Mouse (Mus musculus) hindbrain, embryonic 13.5 days (tissue): ENCODE data around the gene A930009A15Rik. TPM values are rescaled to one million over a fixed set of nuclear protein-coding genes. Genes with fewer than 3 reads are reported as not detected.

ENCODE experiments used
- ATAC-seq: fragments of 200-750 bp; cut with Nextera tagmentation; 2 replicates; pipeline ENCODE4 v1.8.0; 2017; ENCODE audit warnings: moderate TSS enrichment; ENCODE audit not compliant: low FRiP score
- H3K27ac ChIP-seq: fragments of 300-500 bp; sonication (generic); 2 replicates; pipeline ENCODE4 v1.5.1; 2015; ENCODE audit warnings: inconsistent platforms, mild to moderate bottlenecking, moderate library complexity
- H3K27me3 ChIP-seq: fragments of 300-500 bp; sonication (generic); 2 replicates; pipeline ENCODE4 v1.6.1; 2015; ENCODE audit warnings: mild to moderate bottlenecking, inconsistent platforms
- H3K36me3 ChIP-seq: fragments of 300-500 bp; sonication (generic); 2 replicates; pipeline ENCODE4 v1.6.1; 2015; ENCODE audit warnings: mild to moderate bottlenecking, inconsistent platforms
- H3K4me1 ChIP-seq: fragments of 300-500 bp; sonication (generic); replicated peaks from 2 replicates; pipeline ENCODE4 v1.6.1; 2015; ENCODE audit warnings: inconsistent platforms
- H3K4me2 ChIP-seq: fragments of 300-500 bp; sonication (generic); 2 replicates; pipeline ENCODE4 v1.6.1; 2015; ENCODE audit warnings: inconsistent platforms, mild to moderate bottlenecking, moderate library complexity
- H3K4me3 ChIP-seq: fragments of 300-500 bp; sonication (generic); 2 replicates; pipeline ENCODE4 v1.5.1; 2015; ENCODE audit warnings: mild to moderate bottlenecking, inconsistent platforms
- H3K9ac ChIP-seq: fragments of 300-500 bp; sonication (generic); 2 replicates; pipeline ENCODE4 v1.6.1; 2015; ENCODE audit warnings: mild to moderate bottlenecking, inconsistent platforms
- H3K9me3 ChIP-seq: fragments of 300-500 bp; sonication (generic); 2 replicates; pipeline ENCODE4 v1.6.1; 2016; ENCODE audit warnings: inconsistent platforms
- WGBS: fragments of 180-500 bp; shearing (Covaris S2); methylation state at CpG from one replicate; pipeline ENCODE4 v1.1.7; 2015; 5-methylcytosine and 5-hydroxymethylcytosine counted together
- polyA plus RNA-seq: library from polyadenylated mRNA; unstranded; fragments of >200 nt; fragmentation: Nextera tagmentation; extraction: Ambion mirVana; gene quantifications from 2 replicates; pipeline ENCODE4 v1.2.1, GENCODE M21; 2015

The A930009A15Rik gene
- polyA plus RNA-seq = 0.39 and 1.0 TPM in 2 replicates

DNA sequence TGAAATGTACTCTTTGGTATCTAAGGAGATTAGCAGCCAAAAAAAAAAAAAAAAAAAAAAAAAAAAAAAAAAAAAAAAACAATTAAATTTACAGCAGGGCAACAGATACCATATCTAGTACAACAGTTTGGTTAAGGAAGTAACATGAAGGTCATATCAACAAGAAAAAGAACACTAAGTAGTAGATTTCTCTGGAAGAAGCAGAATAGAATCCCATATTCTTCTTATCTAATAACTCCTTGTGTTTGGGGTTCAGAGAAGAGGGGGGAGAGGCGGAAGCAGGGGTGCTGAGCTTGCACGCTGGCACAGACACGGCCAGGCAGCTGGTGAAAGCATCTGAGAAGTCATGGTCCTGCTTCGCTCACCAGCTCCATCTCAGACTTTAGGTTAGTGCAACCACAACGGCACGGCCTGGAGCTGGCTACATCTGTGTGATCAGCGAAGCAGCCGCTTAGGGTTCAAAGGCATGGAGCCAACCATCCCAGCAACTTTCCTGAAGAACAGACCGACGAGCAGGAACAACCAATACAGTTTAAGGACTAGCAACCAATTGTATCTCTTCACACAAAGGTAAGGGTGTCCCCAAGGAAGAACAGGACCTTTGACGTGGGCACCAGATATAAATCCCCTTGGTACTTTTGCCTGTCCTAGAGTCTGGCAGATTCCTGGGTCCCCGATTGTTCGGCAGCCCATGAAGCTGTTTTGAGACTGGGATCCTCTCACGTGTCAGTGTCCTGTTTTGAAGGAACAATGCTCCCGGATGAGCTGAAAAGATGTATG is at the start of gene A930009A15Rik:
Gene A930009A15Rik, plus strand, starts transcription at position 275 of the 780 bp plus-strand sequence.
- H3K36me3 ChIP-seq = no peaks in the 10 kb centered on the region
- no peaks in the 10 kb centered on the region for H3K27me3 ChIP-seq
- 50% methylated on average over 15 of the region's 15 CpGs for WGBS
- H3K4me3 ChIP-seq = no peak within 1 kb of the TSS
- peaks cover 19% of the 10 kb centered on the region for H3K4me1 ChIP-seq
- H3K9ac ChIP-seq = no peak within 1 kb of the TSS
- H3K9me3 ChIP-seq = 0 out of 2 replicates have a peak, but pooled peaks cover 7% of the 10 kb centered on the region
- ATAC-seq = no peak; the same call in 1 of the 2 replicates
- peak within 1 kb of the TSS; percentile 71 for H3K27ac ChIP-seq
- H3K4me2 ChIP-seq = peak within 1 kb of the TSS; percentile 27

DNA sequence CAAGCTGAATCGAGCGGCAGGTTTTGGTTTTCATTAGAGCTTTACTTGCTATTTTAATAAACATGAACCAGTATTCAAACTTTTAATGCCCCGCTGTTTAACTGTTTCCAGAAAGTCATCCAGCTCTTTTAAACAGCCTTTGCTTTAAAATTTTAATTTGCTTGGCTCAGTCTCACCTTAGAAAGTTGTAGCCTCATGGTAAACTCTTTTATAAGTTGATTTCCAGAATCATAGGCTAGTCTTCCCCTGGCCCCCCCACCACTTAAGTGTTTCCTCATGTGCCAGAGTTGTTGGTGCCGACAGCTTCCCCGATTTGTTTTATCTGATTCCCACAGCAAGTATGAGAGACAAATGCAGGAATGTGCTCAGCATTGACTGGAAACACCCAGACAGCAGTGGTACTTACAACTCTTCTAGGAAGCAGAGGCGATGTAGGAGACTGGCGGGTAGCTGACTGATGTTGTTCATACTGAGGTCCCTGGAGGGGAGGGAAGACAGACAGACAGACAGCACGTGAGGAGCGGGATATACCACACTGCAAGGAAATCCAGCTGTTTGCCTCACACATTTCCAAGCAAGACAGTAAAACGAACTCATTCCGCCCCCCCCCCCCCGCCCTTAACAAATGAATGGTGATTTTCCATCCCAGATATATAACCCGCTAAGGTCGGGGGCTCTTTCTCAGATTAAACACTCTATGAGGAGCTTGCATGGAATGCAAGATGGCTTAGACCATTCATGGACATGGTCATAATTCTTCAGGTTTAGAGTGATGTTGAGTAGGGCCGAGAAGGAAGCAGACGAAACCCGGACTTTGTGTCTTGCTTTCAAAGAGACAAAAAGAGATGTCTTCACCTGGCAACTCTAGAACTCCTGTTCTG is 49.3 kb upstream of the A930009A15Rik start:
- ATAC-seq = no peak
- 37% methylated on average over 17 of the region's 17 CpGs for WGBS
- Histone ChIP-seq H3K4me2 (peak overlapping the region; percentile 17; the same call in 1 of the 2 replicates), H3K9ac (no peak overlapping the region), H3K27ac (no peak overlapping the region), H3K9me3 (no peaks in the 10 kb centered on the region), H3K4me3 (no peak overlapping the region), H3K27me3 (no peaks in the 10 kb centered on the region), H3K4me1 (peaks cover 8% of the 10 kb centered on the region; the same call in 1 of the 2 replicates), H3K36me3 (no peaks in the 10 kb centered on the region)

DNA sequence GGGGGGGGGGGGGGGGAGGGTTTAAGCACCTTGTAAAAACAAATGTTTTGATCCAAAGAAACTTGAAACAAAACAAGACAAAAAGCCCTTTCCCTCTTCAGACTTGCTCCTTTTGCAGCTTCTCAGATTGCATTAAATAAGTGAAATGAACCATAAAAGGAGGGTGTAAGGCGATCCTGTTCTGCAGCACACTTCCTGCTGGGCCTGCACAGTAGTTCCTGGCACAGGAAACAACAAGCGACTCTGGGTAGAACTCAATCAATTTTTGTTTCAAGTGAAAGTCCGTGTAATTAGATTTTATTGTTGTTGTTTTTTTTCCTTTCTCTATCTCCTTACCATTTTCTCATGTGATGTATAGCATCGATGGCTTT is 48.7 kb upstream of the A930009A15Rik start:
- WGBS = 5% methylated on average over 4 of the region's 4 CpGs
- peaks cover 8% of the 10 kb centered on the region; the same call in 1 of the 2 replicates for H3K4me1 ChIP-seq
- H3K36me3 ChIP-seq = no peaks in the 10 kb centered on the region
- no peaks in the 10 kb centered on the region for H3K9me3 ChIP-seq
- H3K9ac ChIP-seq = no peak overlapping the region
- H3K4me3 ChIP-seq = no peak overlapping the region
- H3K27ac ChIP-seq = no peak overlapping the region
- H3K4me2 ChIP-seq = peak overlapping the region; percentile 17; the same call in 1 of the 2 replicates
- ATAC-seq = no peak
- no peaks in the 10 kb centered on the region for H3K27me3 ChIP-seq

DNA sequence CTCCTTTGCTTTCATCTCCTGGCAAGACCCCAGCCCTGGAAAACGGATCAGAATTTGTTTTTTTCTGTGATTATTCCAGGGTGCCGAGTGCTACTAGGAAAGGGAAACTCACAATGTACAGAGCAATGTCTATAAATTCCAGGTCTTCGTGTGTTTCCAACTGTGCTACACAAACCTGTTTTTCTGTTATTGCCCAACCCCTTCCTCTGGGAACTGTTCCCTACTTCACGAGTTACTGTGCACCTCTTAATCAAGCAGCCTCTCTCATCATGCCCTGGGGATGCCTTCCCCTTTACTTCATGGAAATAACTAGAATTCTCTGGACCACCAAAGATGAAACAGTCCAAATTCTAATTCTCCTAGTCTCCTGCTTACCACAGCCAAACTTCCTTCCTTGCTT is 40.9 kb upstream of the A930009A15Rik start:
- no peak overlapping the region for H3K4me3 ChIP-seq
- WGBS = 76% methylated on average over 4 of the region's 4 CpGs
- no peak for ATAC-seq
- H3K36me3 ChIP-seq = no peaks in the 10 kb centered on the region
- H3K27ac ChIP-seq = no peak overlapping the region
- H3K9ac ChIP-seq = no peak overlapping the region
- no peaks in the 10 kb centered on the region for H3K4me1 ChIP-seq
- H3K9me3 ChIP-seq = no peaks in the 10 kb centered on the region
- H3K4me2 ChIP-seq = no peak overlapping the region
- H3K27me3 ChIP-seq = no peaks in the 10 kb centered on the region

DNA sequence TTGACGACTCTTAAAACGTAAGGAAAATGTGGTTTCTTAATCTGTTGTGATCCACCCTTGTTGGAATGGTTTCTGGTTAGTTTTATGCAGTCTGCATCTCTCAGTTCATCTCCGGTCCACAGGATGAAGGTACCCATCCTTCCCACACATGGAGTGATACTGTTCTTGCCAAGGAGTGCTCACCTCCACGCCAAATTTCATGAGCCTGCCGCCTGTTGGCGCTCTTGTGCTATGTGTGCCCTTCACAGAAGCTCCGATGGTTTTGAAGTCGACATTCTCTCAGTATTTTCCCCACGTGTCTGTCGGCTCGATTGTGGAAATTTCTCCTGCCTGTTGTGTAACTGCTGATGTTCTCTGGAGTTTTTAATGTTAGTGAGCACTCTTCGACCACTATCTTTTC is 40.0 kb upstream of the A930009A15Rik start:
- Histone ChIP-seq H3K27me3 (no peaks in the 10 kb centered on the region), H3K27ac (no peak overlapping the region), H3K9ac (no peak overlapping the region), H3K9me3 (peaks cover 5% of the 10 kb centered on the region; the same call in 1 of the 2 replicates), H3K4me3 (no peak overlapping the region), H3K4me1 (no peaks in the 10 kb centered on the region), H3K4me2 (no peak overlapping the region), H3K36me3 (no peaks in the 10 kb centered on the region)
- no peak for ATAC-seq
- WGBS = 90% methylated on average over 12 of the region's 12 CpGs

DNA sequence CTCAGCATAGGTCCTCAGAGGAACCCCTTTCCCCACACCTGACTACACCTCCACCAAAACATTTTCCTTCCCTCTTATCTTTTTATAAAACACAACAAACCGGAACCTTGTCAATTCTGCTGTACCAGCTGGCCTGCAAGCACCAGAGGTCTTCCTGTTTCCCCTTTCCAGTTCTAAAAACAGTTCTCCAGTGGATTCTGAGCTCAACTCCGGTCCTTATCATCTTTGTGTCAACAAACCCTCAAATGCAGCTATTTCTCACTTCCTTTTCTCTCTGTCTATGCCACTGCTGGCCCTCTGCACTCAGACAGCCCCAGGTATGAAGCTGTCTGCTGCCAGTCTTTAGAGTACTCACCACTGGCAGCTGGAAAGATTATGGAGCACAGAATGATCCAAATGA is 39.0 kb upstream of the A930009A15Rik start:
- Histone ChIP-seq H3K4me2 (no peak overlapping the region), H3K4me1 (no peaks in the 10 kb centered on the region), H3K27ac (no peak overlapping the region), H3K4me3 (no peak overlapping the region), H3K9me3 (peaks cover 5% of the 10 kb centered on the region; the same call in 1 of the 2 replicates), H3K36me3 (no peaks in the 10 kb centered on the region), H3K9ac (no peak overlapping the region), H3K27me3 (no peaks in the 10 kb centered on the region)
- no peak for ATAC-seq
- WGBS = 74% methylated on average over 2 of the region's 2 CpGs

DNA sequence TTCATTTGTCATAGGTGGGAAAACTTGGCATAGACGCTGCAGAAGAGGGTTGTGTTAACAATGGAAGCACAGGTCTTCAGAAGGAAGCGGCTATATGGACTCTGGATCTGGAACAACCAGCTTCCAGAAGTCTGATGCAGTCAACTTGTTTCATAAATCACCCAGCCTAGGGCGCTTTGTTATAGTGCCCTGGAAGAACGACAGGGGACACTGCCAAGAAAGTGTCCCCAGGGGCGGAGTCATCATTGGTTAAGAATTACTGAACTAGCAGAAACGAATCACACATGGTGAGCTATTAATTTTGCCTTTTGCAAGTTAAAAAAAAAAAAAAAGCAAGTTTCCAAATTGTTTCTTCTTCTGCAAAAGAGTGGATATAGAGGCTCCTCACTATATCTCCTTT is 26.9 kb upstream of the A930009A15Rik start:
- no peaks in the 10 kb centered on the region for H3K27me3 ChIP-seq
- no peaks in the 10 kb centered on the region for H3K36me3 ChIP-seq
- H3K4me1 ChIP-seq = no peaks in the 10 kb centered on the region
- H3K4me3 ChIP-seq = no peak overlapping the region
- H3K9me3 ChIP-seq = no peaks in the 10 kb centered on the region
- no peak for ATAC-seq
- H3K4me2 ChIP-seq = no peak overlapping the region
- no peak overlapping the region for H3K9ac ChIP-seq
- H3K27ac ChIP-seq = no peak overlapping the region
- WGBS = 84% methylated on average over 6 of the region's 6 CpGs

DNA sequence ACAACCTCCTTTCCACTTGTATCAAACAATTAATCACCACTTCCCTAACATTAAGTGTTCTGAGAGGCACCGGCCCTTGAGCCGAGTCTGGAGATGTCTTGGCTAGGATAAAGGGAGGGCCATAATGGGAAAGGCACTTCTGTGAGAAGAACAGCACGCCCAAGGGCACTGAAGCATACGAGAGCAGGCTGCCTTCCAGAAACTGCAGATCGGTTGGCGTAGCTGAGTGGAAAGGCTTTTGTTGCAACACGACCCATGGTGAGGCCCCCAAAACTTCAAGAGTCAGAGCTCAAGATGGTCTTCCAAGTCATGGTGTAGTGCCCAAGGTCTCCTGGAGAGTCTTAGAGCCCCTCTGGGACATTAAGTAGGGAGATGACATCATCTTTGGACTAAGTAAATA is 19.5 kb upstream of the A930009A15Rik start:
- no peaks in the 10 kb centered on the region for H3K9me3 ChIP-seq
- WGBS = 55% methylated on average over 7 of the region's 7 CpGs
- no peaks in the 10 kb centered on the region for H3K36me3 ChIP-seq
- ATAC-seq = no peak
- no peak overlapping the region for H3K27ac ChIP-seq
- no peaks in the 10 kb centered on the region for H3K27me3 ChIP-seq
- H3K9ac ChIP-seq = no peak overlapping the region
- no peak overlapping the region for H3K4me2 ChIP-seq
- no peaks in the 10 kb centered on the region for H3K4me1 ChIP-seq
- H3K4me3 ChIP-seq = no peak overlapping the region

DNA sequence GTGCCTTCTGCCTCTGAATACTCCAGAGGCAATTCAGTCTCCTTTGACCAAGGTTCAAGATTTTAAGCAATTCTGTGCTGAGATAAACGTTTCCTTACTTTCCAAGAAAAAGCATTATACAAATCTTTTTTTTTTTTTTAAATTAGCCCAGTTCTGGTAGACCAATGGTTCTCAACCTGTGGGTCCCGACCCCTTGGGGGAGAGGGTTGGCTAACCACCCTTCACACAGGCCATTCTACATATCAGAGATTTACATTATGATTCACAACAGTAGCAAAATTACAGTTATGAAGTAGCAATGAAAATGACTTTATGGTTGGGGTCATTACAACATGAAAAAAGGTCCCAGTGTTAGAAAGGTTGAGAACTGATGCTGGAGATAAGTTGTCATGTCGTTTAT is 18.7 kb upstream of the A930009A15Rik start:
- no peaks in the 10 kb centered on the region for H3K36me3 ChIP-seq
- H3K27ac ChIP-seq = no peak overlapping the region
- WGBS = 83% methylated on average over 3 of the region's 3 CpGs
- ATAC-seq = no peak
- H3K4me2 ChIP-seq = no peak overlapping the region
- no peaks in the 10 kb centered on the region for H3K27me3 ChIP-seq
- H3K9me3 ChIP-seq = no peaks in the 10 kb centered on the region
- H3K9ac ChIP-seq = no peak overlapping the region
- H3K4me1 ChIP-seq = no peaks in the 10 kb centered on the region
- no peak overlapping the region for H3K4me3 ChIP-seq

DNA sequence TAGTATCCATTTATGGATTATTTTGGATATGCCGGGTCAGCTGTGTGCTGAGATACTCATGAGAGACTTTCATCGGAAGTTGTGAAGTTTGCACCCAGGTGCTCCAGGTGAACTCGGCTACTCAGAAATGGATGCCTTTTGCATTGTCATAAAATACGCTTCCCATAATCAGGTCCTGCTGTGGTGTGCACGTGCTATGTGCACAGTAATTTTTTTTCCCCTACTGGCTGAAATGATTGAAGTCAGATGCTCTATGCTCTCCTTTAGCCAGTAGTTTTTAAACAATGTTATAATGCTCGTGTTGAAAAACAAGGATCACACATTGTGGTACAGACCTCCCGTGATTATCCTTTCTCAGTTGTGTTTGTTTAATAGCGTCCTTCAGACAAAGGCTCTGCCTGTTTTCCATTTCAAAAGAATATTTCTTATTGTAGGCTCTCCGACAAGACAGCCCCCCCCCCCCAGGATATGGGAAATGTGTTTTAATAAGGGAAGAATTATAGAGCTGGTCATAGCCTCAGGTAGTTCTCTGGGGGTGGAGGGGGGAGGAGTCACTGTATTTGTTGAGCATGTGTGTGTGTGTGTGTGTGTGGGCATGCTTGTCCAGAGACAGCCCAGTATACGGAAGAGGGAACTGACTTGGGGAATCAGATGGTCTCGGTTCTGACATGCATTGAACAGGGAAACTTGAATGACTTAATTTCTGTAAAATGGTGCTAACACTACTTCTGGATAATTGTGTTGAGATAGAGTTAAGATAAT is 16.3 kb upstream of the A930009A15Rik start:
- Histone ChIP-seq H3K9me3 (no peaks in the 10 kb centered on the region), H3K4me3 (no peak overlapping the region), H3K4me2 (no peak overlapping the region), H3K27me3 (no peaks in the 10 kb centered on the region), H3K9ac (no peak overlapping the region), H3K36me3 (no peaks in the 10 kb centered on the region), H3K27ac (no peak overlapping the region), H3K4me1 (peaks cover 8% of the 10 kb centered on the region; the same call in 1 of the 2 replicates)
- WGBS = 48% methylated on average over 11 of the region's 11 CpGs
- ATAC-seq = no peak

DNA sequence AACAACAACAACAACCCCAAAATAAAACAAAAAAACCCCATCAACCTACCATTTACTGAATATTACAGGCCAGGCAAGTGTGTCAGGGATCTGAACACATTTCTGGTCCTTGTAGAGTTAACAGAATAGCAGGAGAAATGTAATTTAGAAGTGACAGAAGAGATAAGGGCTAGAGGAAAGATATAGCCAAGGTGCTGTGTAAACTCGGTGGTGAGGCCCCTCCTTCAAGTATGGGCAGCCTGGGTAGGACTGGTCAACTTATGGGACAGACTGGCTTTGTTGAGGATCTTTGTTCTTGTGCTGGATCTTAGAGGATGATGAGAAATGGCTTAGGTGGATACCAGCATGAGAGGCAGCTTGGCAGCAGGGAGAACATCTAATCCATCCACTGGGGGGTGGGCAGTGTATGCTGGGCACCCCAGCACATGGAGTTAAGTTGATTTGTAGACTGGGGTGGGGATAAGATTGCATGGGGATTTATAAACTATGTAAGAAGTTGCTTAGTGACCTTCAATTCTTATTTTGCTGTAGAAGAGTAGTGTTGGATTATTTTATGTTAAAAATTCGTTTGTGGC is 14.5 kb upstream of the A930009A15Rik start:
- no peak overlapping the region for H3K4me3 ChIP-seq
- H3K4me1 ChIP-seq = peaks cover 8% of the 10 kb centered on the region; the same call in 1 of the 2 replicates
- H3K27ac ChIP-seq = no peak overlapping the region
- H3K36me3 ChIP-seq = no peaks in the 10 kb centered on the region
- no peak overlapping the region for H3K4me2 ChIP-seq
- H3K27me3 ChIP-seq = no peaks in the 10 kb centered on the region
- ATAC-seq = no peak
- no peak overlapping the region for H3K9ac ChIP-seq
- 68% methylated on average over 2 of the region's 2 CpGs for WGBS
- H3K9me3 ChIP-seq = no peaks in the 10 kb centered on the region
